In genomic region chr2:65140330-65140922, GRCm38 (mm10) we compare ENCODE assay signal across 15 mouse cellular contexts.
DNase-seq lines count a peak whose midpoint lies in the region; ATAC-seq and TF ChIP-seq lines count a peak whose summit lies in the region.
"Had no signal": no experiment of that assay in that cellular context is flagged by ENCODE, and none has a peak within 500 bp of the region (broad histone marks: within the 10 kb centered on the region; RNA-seq: fewer than 3 reads in every experiment).

No protein-coding gene starts in this region.

- no peak for TF ChIP-seq CTCF in hindbrain, postnatal 0 days (IDR thresholded peaks at IDR 0.05; ENCODE audit: low read depth)
- TF ChIP-seq CTCF in brain, embryonic 14.5 days (IDR thresholded peaks at IDR 0.05; ENCODE audit: borderline replicate concordance, extremely low read depth, insufficient read depth, insufficient read length), result no peak
- no peak for TF ChIP-seq CTCF in left cerebral cortex, adult 2 months (IDR thresholded peaks at IDR 0.05)

- no peak for TF ChIP-seq POLR2A in brain, embryonic 14.5 days (IDR thresholded peaks at IDR 0.05; ENCODE audit: borderline replicate concordance, extremely low read depth, insufficient read depth, insufficient read length, poor library complexity, severe bottlenecking)

- no peak overlapping the region for H3K4me2 ChIP-seq in hindbrain, postnatal 0 days (ENCODE audit: low read depth, low read length)
- no peak overlapping the region for H3K4me2 ChIP-seq in hindbrain, embryonic 14.5 days (replicated peaks)
- H3K4me2 ChIP-seq: intestine, embryonic 15.5 days; limb, embryonic 15.5 days; neural tube, embryonic 15.5 days had no signal

- no peak for ATAC-seq in hindbrain, postnatal 0 days
- no peak for ATAC-seq in hindbrain, embryonic 14.5 days (ENCODE audit: low FRiP score)
- ATAC-seq: activated CD4-positive, CD25-positive, alpha-beta regulatory T cell, adult 4 months had no signal

- H3K27me3 ChIP-seq in hindbrain, postnatal 0 days (ENCODE audit: insufficient read depth, low read length), result no peaks in the 10 kb centered on the region
- H3K27me3 ChIP-seq in hindbrain, embryonic 14.5 days (ENCODE audit: control insufficient read depth, insufficient read depth, low read length), result no peaks in the 10 kb centered on the region
- H3K27me3 ChIP-seq: intestine, embryonic 15.5 days; limb, embryonic 15.5 days; megakaryocyte, embryonic 14.5 days; neural tube, embryonic 15.5 days had no signal

- no peak overlapping the region for H3K4me3 ChIP-seq in hindbrain, postnatal 0 days (ENCODE audit: low read length)
- H3K4me3 ChIP-seq in hindbrain, embryonic 14.5 days (replicated peaks; ENCODE audit: low read length), result no peak overlapping the region
- no peak overlapping the region for H3K4me3 ChIP-seq in left cerebral cortex, adult 2 months
- H3K4me3 ChIP-seq: erythroblast, embryonic 14.5 days; intestine, embryonic 15.5 days; limb, embryonic 15.5 days; megakaryocyte, embryonic 14.5 days; neural tube, embryonic 15.5 days had no signal

- no peaks in the 10 kb centered on the region for H3K9me3 ChIP-seq in hindbrain, postnatal 0 days (ENCODE audit: low read length)
- no peaks in the 10 kb centered on the region for H3K9me3 ChIP-seq in hindbrain, embryonic 14.5 days (ENCODE audit: control insufficient read depth, low read length)
- H3K9me3 ChIP-seq: intestine, embryonic 15.5 days; limb, embryonic 15.5 days; megakaryocyte, embryonic 14.5 days; neural tube, embryonic 15.5 days had no signal

- no peaks in the 10 kb centered on the region for H3K4me1 ChIP-seq in hindbrain, postnatal 0 days (ENCODE audit: insufficient read depth, low read length)
- H3K4me1 ChIP-seq in hindbrain, embryonic 14.5 days (replicated peaks; ENCODE audit: control insufficient read depth, insufficient read depth, low read length), result no peaks in the 10 kb centered on the region
- H3K4me1 ChIP-seq: limb, embryonic 15.5 days; megakaryocyte, embryonic 14.5 days; neural tube, embryonic 15.5 days had no signal

- H3K27ac ChIP-seq in hindbrain, postnatal 0 days, result no peak overlapping the region
- no peak overlapping the region for H3K27ac ChIP-seq in hindbrain, embryonic 14.5 days
- H3K27ac ChIP-seq in left cerebral cortex, adult 2 months, result no peak overlapping the region
- H3K27ac ChIP-seq: intestine, embryonic 15.5 days; limb, embryonic 15.5 days; neural tube, embryonic 15.5 days had no signal

- intact Hi-C loops in heart, postnatal 14 days (cut with DNase I), result loop anchor here (10.0 kb wide), 1 partner anchor 424 kb away; the partner anchor contains the start of gene Scn3a
- intact Hi-C loops in left cerebral cortex, adult 2 months (cut with DNase I), result loop anchor here (10.0 kb wide), 1 partner anchor 424 kb away; the partner anchor contains the start of gene Scn3a

- 48% methylated on average over 6 of the region's 6 CpGs for WGBS in hindbrain, postnatal 0 days
- 67% methylated on average over 6 of the region's 6 CpGs for WGBS in hindbrain, embryonic 14.5 days

- no peak overlapping the region for H3K9ac ChIP-seq in hindbrain, postnatal 0 days (replicated peaks; ENCODE audit: low read length)
- H3K9ac ChIP-seq in hindbrain, embryonic 14.5 days, result no peak overlapping the region
- H3K9ac ChIP-seq: intestine, embryonic 15.5 days; limb, embryonic 15.5 days; neural tube, embryonic 15.5 days had no signal

- peak; percentile 30 for DNase-seq in hindbrain, postnatal 0 days (ENCODE audit: low spot score)
- no peak for DNase-seq in hindbrain, embryonic 14.5 days (ENCODE audit: low spot score)
- peak; percentile 34 for DNase-seq in NIH3T3 (ENCODE audit: low read depth)
- DNase-seq in brain, embryonic 14.5 days (ENCODE audit: low read depth), result peak; percentile 66
- DNase-seq in heart, postnatal 14 days, result peak; percentile 21 to 43
- DNase-seq in left cerebral cortex, adult 2 months (ENCODE audit: extremely low spot score in 1 of 2, low spot score in 2 of 2), result no peak
- no peak for DNase-seq in thymus, postnatal 25 days
- DNase-seq: gastrocnemius, postnatal 25 days; right cerebral cortex, postnatal 4 days had no signal

- H3K36me3 ChIP-seq in hindbrain, postnatal 0 days (ENCODE audit: insufficient read depth, low read length), result no peaks in the 10 kb centered on the region
- H3K36me3 ChIP-seq in hindbrain, embryonic 14.5 days (replicated peaks; ENCODE audit: control insufficient read depth, insufficient read depth), result no peaks in the 10 kb centered on the region
- H3K36me3 ChIP-seq: intestine, embryonic 15.5 days; limb, embryonic 15.5 days; neural tube, embryonic 15.5 days had no signal

Comparison
In these comparisons a context has a peak if more than half of its experiments do, and no peak if none do; other contexts are left out.
1. DNase-seq: peak in hindbrain, postnatal 0 days (single experiment), NIH3T3 (single experiment), brain, embryonic 14.5 days (single experiment) and heart, postnatal 14 days (2 of 2); none in hindbrain, embryonic 14.5 days (single experiment), left cerebral cortex, adult 2 months (0 of 2) and thymus, postnatal 25 days (single experiment).